Mouse (Mus musculus): Measurements from ENCODE around the gene Pcnx. TPM values are rescaled to one million over a fixed set of nuclear protein-coding genes. Genes with fewer than 3 reads are reported as not detected.

Pcnx gene
- polyA plus RNA-seq, 1 experiment = 39.1 TPM

DNA sequence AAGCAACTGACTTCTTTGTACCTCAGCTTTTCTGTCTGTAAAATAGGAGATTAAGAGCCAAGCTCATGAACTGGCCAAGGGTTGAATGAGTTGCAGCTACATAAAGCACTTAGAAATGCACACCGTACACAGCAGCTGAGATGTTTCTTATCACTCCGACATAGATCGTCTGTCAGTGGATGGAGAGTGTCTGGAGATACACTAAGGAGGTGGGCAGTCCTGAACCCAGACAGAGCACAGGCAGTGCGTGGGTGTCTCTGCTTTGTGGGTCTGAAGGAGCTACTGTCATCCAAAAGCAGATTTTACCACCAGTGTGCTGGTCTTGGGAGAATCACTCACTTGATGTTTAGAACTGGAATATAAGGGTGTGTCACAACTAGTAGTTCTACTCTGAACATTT lies 26.2 kb downstream of the Pcnx start:
- no peaks in the 10 kb centered on the region for H3K4me1 ChIP-seq (ENCODE audit: control insufficient read depth, insufficient read depth, low read length)
- no peak overlapping the region for H3K4me3 ChIP-seq (ENCODE audit: insufficient read depth, low read length)
- no peak overlapping the region for H3K27ac ChIP-seq (ENCODE audit: insufficient read depth, low read length)
- no peak for TF ChIP-seq CTCF (IDR thresholded peaks at IDR 0.05; ENCODE audit: borderline replicate concordance, insufficient read depth, low read length)
- TF ChIP-seq POLR2A (IDR thresholded peaks at IDR 0.05; ENCODE audit: low read depth, low read length) = no peak

DNA sequence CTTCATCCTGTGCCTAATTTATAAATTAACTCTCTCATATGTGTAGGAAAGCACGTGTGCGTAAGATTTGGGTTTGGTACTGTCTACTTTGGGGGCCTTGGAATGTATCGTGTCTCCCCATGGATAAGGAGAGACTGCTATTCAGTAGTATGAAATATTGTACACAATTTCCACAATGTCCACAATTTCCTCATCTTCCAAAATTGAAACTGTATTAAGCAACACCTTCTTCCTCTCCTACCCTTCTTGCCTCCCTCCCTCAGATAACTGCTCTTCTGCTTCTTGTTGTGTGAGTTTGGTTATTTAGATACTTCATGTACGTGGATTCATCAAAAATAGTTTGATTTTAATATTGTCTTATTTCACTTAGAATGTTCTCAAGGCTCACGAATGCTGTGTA lies 29.1 kb downstream of the Pcnx start:
- Histone ChIP-seq H3K4me3 (ENCODE audit: insufficient read depth, low read length) (no peak overlapping the region), H3K27ac (ENCODE audit: insufficient read depth, low read length) (no peak overlapping the region), H3K4me1 (ENCODE audit: control insufficient read depth, insufficient read depth, low read length) (no peaks in the 10 kb centered on the region)
- TF ChIP-seq POLR2A (IDR thresholded peaks at IDR 0.05; ENCODE audit: low read depth, low read length) (no peak), CTCF (IDR thresholded peaks at IDR 0.05; ENCODE audit: borderline replicate concordance, insufficient read depth, low read length) (no peak)

DNA sequence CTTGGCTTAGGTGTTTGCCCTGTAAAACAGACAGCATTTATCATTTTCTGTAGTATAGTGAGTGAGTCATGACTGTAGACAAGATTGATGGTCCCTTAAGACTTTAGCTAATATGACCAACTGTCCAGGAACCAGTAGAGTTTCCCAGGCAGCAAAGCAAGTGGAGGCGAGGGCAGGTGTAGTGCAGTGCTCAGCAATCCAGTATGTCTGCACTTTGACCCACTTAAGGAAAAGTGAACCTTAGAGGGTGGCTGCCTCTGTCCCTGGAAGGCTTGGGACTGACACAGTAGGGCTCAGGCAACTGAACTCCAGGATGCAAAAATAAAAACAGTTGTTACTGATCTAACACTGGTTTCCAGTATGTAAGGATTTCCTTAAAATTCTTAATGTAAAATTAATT lies 32.1 kb downstream of the Pcnx start:
- Histone ChIP-seq H3K4me3 (ENCODE audit: insufficient read depth, low read length) (no peak overlapping the region), H3K4me1 (ENCODE audit: control insufficient read depth, insufficient read depth, low read length) (no peaks in the 10 kb centered on the region), H3K27ac (ENCODE audit: insufficient read depth, low read length) (no peak overlapping the region)
- TF ChIP-seq POLR2A (IDR thresholded peaks at IDR 0.05; ENCODE audit: low read depth, low read length) (no peak), CTCF (IDR thresholded peaks at IDR 0.05; ENCODE audit: borderline replicate concordance, insufficient read depth, low read length) (no peak)

DNA sequence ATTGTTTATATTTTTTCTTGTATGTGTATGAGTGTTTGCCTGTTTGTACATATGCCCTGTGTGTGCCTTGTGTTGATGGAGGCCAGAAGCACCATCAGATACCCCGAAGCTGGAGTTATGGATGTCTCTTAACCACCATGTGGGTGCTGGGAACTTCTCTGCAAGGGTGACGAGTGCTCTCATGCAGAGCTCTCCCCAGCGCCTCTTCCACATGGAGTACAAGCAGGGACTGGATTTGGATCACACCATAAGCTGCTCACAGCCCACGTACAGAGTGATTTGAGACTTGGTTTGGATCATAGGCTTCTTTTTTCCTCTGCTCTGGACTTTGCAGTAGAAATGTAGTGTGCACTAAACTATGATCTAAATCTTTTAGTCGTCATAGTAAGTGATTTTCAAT lies 34.5 kb downstream of the Pcnx start:
- no peak overlapping the region for H3K27ac ChIP-seq (ENCODE audit: insufficient read depth, low read length)
- no peak overlapping the region for H3K4me3 ChIP-seq (ENCODE audit: insufficient read depth, low read length)
- TF ChIP-seq POLR2A (IDR thresholded peaks at IDR 0.05; ENCODE audit: low read depth, low read length) = no peak
- TF ChIP-seq CTCF (IDR thresholded peaks at IDR 0.05; ENCODE audit: borderline replicate concordance, insufficient read depth, low read length) = no peak
- no peaks in the 10 kb centered on the region for H3K4me1 ChIP-seq (ENCODE audit: control insufficient read depth, insufficient read depth, low read length)

DNA sequence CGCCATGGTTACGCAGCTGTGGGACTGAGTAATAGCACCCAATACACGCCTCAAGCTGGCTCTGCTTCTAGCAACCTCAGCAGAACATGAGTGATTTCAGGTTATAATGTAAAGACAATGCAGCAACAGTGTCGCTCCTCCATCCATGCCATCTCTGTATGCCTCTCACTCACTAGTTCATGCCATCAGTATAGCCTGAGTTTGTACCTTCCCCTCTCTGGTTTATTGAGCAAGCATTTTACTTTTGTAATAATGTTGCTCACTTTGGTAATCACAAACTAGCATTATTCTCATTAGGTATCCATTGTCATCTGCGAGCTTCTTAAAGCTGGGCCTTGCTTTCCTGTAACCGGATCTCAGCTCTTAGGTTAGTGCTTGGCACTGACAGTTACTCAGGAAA lies 36.2 kb downstream of the Pcnx start:
- Histone ChIP-seq H3K4me1 (ENCODE audit: control insufficient read depth, insufficient read depth, low read length) (no peaks in the 10 kb centered on the region), H3K4me3 (ENCODE audit: insufficient read depth, low read length) (no peak overlapping the region)
- no peak for TF ChIP-seq CTCF (IDR thresholded peaks at IDR 0.05; ENCODE audit: borderline replicate concordance, insufficient read depth, low read length)
- no peak for TF ChIP-seq POLR2A (IDR thresholded peaks at IDR 0.05; ENCODE audit: low read depth, low read length)

DNA sequence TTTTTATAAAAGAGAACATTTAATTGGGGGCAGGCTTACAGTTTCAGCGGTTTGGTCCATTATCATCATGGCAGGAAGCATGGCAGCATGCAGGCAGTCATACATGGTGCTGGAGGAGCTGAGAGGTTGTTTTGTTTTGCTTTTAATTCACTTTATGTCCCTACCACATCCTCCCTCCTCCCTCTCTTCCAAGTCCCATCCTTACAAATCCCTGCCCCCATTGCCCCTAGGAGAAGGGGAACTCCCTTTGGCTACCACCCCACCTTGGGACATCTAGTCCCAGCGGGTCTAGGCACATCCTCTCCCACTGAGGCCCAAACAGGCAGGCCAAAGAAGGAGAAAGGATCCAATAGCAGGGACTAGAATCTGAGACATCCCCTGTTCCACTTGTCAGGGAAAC lies 44.6 kb downstream of the Pcnx start:
- Histone ChIP-seq H3K27ac (ENCODE audit: insufficient read depth, low read length) (no peak overlapping the region), H3K4me3 (ENCODE audit: insufficient read depth, low read length) (no peak overlapping the region), H3K4me1 (ENCODE audit: control insufficient read depth, insufficient read depth, low read length) (no peaks in the 10 kb centered on the region)
- TF ChIP-seq POLR2A (IDR thresholded peaks at IDR 0.05; ENCODE audit: low read depth, low read length) = no peak
- no peak for TF ChIP-seq CTCF (IDR thresholded peaks at IDR 0.05; ENCODE audit: borderline replicate concordance, insufficient read depth, low read length)

More for the DNA sequence above, 36.2 kb downstream of the Pcnx start:
- no peak overlapping the region for H3K27ac ChIP-seq (ENCODE audit: insufficient read depth, low read length)

DNA sequence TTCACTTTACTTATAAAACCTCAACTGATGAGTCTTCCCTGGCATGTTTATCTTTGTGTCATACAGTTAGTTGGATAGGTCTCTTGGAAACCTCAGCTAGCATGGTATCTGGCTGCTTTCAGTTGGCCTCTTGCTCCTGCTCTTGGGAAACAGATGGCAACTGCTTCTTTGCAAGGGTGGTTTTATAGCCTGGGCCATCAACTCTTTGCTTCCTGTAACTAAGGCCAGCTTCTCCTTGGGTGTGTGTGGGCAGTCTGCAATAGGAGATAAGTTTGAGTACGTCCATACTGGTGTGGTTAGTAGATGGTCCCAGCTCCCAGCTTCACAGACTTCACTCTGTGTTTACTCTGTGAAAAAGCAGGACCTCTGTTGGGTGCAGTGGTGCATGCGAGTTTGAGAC lies 46.0 kb downstream of the Pcnx start:
- Histone ChIP-seq H3K4me3 (ENCODE audit: insufficient read depth, low read length) (no peak overlapping the region), H3K27ac (ENCODE audit: insufficient read depth, low read length) (no peak overlapping the region), H3K4me1 (ENCODE audit: control insufficient read depth, insufficient read depth, low read length) (no peaks in the 10 kb centered on the region)
- TF ChIP-seq POLR2A (IDR thresholded peaks at IDR 0.05; ENCODE audit: low read depth, low read length) = no peak
- no peak for TF ChIP-seq CTCF (IDR thresholded peaks at IDR 0.05; ENCODE audit: borderline replicate concordance, insufficient read depth, low read length)

DNA sequence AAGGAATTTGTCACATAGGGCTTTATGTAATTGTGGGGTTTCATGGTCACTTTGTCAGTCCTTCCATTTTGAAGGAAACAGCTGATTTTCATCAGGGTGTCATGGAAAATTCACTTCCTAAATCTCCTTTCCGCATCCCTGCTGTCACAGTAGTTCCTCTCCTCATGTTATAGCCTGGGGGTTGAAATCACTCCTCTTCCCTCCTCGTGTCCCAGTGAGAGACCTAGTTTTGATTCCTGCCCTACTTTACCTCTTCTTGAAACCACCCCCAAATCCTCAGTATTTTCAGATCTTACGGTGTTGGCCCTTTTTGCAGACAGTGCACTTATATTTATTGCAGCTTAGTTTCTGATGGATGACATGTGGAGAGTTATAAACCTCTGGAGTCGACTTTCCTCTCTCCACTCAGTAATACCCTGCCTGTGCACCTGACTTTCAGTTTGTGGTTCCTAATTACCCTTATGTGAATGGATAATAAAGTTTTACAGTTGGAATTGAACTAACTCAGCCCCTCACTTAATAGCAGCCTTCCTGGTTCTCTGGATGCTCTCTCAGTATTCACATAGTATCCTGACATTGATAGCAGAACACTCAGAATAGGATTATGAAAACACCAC lies 48.0 kb downstream of the Pcnx start:
- Histone ChIP-seq H3K4me3 (ENCODE audit: insufficient read depth, low read length) (no peak overlapping the region), H3K27ac (ENCODE audit: insufficient read depth, low read length) (no peak overlapping the region), H3K4me1 (ENCODE audit: control insufficient read depth, insufficient read depth, low read length) (no peaks in the 10 kb centered on the region)
- TF ChIP-seq CTCF (IDR thresholded peaks at IDR 0.05; ENCODE audit: borderline replicate concordance, insufficient read depth, low read length) (no peak), POLR2A (IDR thresholded peaks at IDR 0.05; ENCODE audit: low read depth, low read length) (no peak)

DNA sequence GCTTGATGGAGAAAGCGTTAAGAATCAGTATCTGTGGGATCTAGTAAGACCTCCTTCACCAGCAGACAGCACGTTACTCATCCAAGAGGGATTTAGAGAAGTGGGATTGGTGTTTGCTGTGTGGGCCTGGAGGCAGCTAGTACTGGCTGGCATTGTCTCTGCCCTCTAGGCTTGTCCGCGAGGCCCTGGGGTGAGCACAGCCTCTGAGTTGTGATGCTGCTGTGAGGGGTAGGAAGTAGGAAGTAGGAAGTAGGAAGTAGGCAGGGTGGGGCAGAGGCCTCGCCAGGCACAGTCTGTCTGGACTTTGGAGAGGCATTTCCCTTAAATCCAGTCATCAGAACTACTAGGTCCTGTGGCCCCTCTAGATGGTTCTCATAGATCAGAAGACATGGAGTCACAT lies 50.6 kb downstream of the Pcnx start:
- Histone ChIP-seq H3K4me1 (ENCODE audit: control insufficient read depth, insufficient read depth, low read length) (no peaks in the 10 kb centered on the region), H3K27ac (ENCODE audit: insufficient read depth, low read length) (no peak overlapping the region), H3K4me3 (ENCODE audit: insufficient read depth, low read length) (no peak overlapping the region)
- no peak for TF ChIP-seq POLR2A (IDR thresholded peaks at IDR 0.05; ENCODE audit: low read depth, low read length)
- no peak for TF ChIP-seq CTCF (IDR thresholded peaks at IDR 0.05; ENCODE audit: borderline replicate concordance, insufficient read depth, low read length)

DNA sequence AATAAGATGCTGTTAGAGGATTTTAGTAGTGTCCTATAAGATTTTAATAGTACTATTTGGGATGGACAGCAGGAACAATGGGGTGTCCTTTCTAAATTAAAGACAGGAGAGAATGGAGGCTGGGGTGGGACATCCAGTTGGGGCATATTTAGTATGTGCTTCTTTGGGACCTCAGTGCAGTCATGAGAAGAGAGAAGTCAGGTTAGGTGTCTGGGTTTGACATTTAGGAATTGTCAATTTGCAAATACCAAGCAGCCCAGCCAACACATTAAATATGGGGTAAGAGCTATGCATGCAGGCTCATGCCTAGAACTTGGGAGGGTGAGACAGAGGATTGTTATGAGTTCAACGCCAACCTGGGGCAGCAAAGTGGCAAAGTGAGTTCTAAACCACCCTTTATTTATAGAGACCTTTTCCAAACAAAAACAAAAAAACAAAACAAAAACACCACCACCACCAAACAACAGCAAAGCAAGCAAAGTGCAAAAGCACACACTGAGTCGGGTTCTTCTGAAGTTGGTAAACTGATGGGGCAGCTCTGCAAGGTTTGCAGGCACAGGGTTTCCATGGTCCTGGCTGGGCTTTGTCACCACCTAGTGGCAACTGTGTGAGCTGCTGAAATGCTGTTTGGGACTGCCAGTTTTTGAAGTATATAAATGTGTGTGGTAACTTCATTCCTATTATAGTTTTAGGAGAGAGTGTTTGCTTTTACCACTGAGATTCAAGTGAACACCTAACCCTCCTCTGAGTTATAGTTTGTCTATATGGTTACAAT lies 55.5 kb downstream of the Pcnx start:
- Histone ChIP-seq H3K4me3 (ENCODE audit: insufficient read depth, low read length) (no peak overlapping the region), H3K4me1 (ENCODE audit: control insufficient read depth, insufficient read depth, low read length) (no peaks in the 10 kb centered on the region), H3K27ac (ENCODE audit: insufficient read depth, low read length) (no peak overlapping the region)
- peak; percentile 85; the same call in 1 of the 2 replicates for TF ChIP-seq CTCF (IDR thresholded peaks at IDR 0.05; ENCODE audit: borderline replicate concordance, insufficient read depth, low read length)
- no peak for TF ChIP-seq POLR2A (IDR thresholded peaks at IDR 0.05; ENCODE audit: low read depth, low read length)
